Mouse (Mus musculus): ENCODE measurements around the gene Eef1akmt2. TPM values are rescaled to one million over a fixed set of nuclear protein-coding genes. Genes with fewer than 3 reads are reported as not detected.

Gene Eef1akmt2
- total RNA-seq, 2 experiments from 2014 or later: 31.6 to 36.7 TPM

- DNase-seq: no peak
These were observed 13.8 kb upstream of the Eef1akmt2 start for GRCm38 (mm10) chr7:132866316-132866715.

GRCm38 (mm10) chr7:132859042-132859958, 6.8 kb upstream of the Eef1akmt2 start, which contains the start of gene Abraxas2:
Gene Abraxas2 (plus strand): TSS chr7:132859225.
- DNase-seq: peak; percentile 89 to 92

DNA sequence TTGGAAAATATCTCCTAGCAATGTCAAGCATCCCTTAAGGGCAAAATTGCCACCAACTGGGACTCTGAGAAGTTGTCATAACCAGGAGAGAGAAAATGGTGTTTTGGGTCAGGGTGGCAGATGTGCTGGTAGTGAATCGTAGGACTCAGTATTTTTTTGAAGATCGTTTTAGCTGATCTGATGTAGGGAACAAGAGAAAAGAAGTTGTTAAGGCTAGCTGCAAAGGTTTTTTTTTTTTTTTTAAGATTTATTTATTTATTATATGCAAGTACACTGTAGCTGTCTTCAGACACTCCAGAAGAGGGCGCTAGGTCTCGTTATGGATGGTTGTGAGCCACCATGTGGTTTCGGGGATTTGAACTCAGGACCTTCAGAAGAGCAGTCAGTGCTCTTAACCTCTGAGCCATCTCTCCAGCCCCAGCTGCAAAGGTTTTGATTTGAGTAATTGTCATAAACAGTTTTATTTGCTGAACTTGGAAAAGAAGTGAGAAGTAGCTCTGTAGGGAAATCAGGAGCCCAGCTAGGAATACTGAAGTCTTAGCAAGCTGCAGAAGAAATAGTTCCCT, 5.7 kb upstream of the Eef1akmt2 start:
- no peak for DNase-seq

- DNase-seq: no peak
These were observed 3.6 kb upstream of the Eef1akmt2 start for GRCm38 (mm10) chr7:132856083-132856482.

DNA sequence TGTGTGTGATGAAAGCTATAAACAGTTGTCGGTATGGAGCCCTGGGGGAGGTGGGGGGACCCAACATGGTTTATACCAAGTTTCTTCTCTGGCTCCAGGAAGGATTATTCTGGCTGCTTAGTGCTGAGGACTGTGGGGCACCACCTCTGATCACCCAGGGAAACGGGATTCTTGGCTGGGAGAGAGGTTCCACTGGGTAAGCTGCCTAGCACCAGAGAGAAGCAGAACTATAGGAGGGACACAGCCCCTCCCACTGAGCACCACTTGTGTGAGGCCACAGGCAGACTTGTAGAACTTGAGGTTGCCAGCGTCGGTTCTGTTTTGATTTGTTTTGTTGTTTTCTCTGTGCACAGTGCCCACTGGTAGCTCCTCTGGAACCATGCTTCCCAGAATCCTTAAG, 1.5 kb upstream of the Eef1akmt2 start:
- no peak for DNase-seq

- no peak for DNase-seq
These were observed 888 bp upstream of the Eef1akmt2 start for GRCm38 (mm10) chr7:132853361-132853760.

- DNase-seq: no peak
These were observed 9.3 kb downstream of the Eef1akmt2 start for GRCm38 (mm10) chr7:132843152-132843551.

GRCm38 (mm10) chr7:132842455-132842854, 10.0 kb downstream of the Eef1akmt2 start:
- DNase-seq: no peak

GRCm38 (mm10) chr7:132841287-132841686, 11.2 kb downstream of the Eef1akmt2 start:
- DNase-seq: no peak

GRCm38 (mm10) chr7:132830955-132831354, 21.5 kb downstream of the Eef1akmt2 start:
- DNase-seq: no peak

GRCm38 (mm10) chr7:132824346-132825022, 28.0 kb downstream of the Eef1akmt2 start:
- no peak for DNase-seq

GRCm38 (mm10) chr7:132823832-132824231, 28.6 kb downstream of the Eef1akmt2 start:
- no peak for DNase-seq

- no peak for DNase-seq
These were observed 31.8 kb downstream of the Eef1akmt2 start for GRCm38 (mm10) chr7:132820692-132821091.

GRCm38 (mm10) chr7:132817056-132817455, 35.4 kb downstream of the Eef1akmt2 start:
- DNase-seq: no peak

DNA sequence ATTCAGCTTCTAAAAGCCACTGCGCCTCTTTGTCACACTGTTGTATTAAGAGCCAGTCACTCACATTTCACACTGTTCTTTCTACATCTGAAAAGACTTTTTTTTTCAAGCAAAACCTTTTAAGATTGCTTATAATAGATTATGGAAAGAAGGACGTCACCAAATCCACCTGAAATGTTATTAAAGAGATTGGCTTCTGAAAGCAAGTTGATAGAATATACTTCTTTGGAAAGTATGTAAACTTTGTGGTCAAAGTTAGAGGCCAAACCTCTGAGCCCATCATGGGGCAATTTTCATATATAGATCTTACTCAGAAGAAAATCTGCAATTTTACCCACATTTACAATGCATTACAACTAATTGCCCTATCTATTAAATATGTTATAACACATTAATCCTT, 35.9 kb downstream of the Eef1akmt2 start:
- no peak for DNase-seq

- no peak for DNase-seq
These were observed 37.4 kb downstream of the Eef1akmt2 start for GRCm38 (mm10) chr7:132815081-132815480.

GRCm38 (mm10) chr7:132814089-132814450, 38.4 kb downstream of the Eef1akmt2 start:
- DNase-seq: no peak

DNA sequence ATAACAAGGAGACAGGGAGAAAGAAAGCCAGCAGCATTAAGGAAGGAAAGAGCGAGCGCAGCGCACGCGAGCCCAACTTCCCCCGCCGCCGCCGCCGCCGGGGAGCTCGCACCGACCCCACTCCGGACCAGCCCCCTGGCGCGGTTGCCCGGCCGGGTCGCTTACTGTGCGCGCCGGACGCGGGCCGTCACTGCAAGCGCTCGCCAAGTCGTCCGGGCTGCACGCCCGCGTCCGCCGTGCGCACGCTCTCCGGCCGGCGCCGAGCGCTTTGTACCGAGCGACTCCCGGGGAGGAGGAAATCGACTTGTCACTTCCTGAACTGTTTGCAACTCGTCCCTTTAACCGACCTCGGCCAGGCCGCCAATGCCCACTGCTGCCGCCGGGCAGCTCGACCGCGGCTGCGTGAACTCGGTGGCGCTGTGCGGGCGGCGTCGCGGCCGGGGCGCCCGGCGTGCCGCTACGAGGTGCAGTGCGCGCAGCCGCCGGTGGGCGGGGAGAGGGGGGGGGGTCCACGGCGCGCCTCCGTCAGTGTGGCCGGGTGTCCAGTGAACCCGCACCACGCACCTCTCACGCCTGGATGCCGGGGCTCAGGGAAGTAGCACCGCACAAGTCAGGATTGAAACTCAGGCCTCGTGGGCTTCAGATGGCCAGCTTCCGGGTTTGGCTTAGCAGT, 38.9 kb downstream of the Eef1akmt2 start, which contains the start of gene Fam53b:
Gene Fam53b (minus strand): TSS at position 471 of the 673 bp plus-strand sequence.
- DNase-seq: peak; percentile 75 to 77

GRCm38 (mm10) chr7:132812619-132813415, 39.7 kb downstream of the Eef1akmt2 start:
- DNase-seq: peak; percentile 52 to 64

DNA sequence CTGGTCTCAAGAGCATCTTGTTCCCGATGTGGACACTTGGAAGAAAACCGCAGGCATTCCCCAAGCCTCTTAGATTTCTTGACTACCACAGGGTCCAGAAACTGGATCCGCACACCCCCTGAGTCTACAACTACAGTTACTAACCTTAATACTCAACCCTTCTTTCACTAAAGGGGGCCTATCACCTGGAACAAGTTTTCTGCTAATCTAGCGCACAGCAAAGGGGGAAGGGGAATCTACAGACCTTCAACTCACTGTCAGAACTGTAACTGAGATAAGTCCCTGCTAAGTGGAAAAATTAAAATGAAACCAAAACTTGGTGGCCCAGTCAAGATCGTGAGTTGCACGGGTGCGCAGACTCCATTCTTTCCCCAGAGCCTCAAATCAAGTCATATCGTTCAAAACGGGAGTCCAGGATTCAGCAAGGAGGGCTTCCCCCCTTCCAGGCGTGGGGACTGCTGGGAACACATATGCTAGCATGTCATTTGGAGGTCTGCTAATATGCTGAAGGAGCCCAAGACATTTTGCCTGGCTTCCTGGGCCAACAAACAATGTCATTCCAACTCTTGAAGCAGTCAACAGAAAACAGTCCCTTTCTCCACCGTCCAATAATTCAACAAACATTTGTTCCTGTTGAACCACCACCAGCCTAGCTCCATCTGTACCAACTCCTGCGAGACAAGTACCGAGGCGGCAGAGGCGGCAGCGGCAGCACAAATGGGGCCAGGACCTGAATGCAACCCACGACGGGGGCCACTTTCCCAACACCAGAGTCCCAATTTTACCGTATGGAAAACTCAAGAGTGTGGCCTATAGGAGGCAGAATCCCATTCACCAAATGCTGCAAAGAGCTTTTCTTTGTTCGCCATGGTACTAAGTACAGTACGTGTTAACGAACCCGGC, 40.5 kb downstream of the Eef1akmt2 start:
- peak; percentile 60 to 63 for DNase-seq

DNA sequence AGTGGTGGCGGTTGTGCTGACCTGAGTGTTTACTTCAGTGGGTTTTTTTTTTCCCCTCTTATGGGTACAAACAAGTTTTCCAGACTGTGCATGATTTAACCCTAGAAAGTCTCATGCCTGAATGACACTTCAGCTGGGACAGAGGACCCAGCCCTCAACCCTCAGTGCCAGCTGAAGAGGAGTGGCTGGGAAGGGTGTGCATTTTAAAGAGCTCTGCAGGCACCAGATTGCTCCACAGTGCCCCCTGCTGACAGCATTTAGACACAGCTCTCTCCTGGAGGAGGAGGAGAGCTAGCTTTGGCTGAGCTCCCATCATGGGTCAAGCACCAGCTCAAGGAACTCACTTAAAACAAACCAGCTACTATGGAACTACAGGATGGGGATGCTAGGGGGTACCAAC, 41.6 kb downstream of the Eef1akmt2 start:
- peak; percentile 89 to 90 for DNase-seq

All from layer of hippocampus, postnatal 36 days (tissue).